In the genomic region with DNA sequence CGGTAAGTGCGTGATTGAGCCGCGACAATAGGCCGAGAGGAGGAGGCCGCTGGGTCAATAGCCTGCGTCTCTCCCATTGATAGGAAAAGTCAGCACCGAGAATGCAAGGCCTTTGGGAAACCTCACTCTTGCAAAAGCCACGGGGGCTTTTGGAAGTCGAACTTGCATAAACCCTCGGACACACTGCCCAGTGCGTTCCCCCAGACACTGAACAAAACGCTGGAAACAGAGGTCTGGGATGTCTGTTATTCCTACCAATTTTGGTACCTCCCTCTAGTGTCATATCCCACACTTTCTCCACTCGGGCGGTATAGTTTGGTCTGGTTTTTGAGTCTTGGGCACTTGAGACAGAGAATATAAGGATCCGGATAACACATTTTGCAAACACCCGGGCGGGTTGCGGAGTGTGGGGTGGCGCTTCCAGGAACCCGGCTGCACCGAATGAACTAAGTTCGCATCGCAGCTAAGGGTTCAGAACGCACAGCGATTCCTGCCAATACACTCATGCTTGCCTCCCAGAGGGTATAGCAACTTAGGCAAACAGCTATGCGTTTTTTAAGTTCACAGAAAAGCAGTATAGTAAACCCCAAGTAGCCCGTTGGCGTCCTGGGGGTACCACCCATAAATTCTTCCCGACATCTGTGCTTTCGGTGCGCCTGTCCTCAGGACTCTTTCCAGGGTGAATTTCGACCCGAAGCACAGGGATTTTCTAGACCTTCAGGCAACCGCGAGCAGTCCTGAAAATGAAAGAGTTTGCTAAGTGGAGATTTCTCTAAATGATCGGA, we compare ENCODE assay signal across 11 mouse cellular contexts.
A peak's percentile ranks its signal among the peaks of the same experiment; 100 is the strongest.
DNase-seq lines count a peak whose midpoint lies in the region; ATAC-seq and TF ChIP-seq lines count a peak whose summit lies in the region.
"Had no signal": no experiment of that assay in that cellular context is flagged by ENCODE, and none has a peak within 500 bp of the region (broad histone marks: within the 10 kb centered on the region; RNA-seq: fewer than 3 reads in every experiment).

No protein-coding gene starts in this region.

- H3K36me3 ChIP-seq in forebrain, embryonic 15.5 days = no peaks in the 10 kb centered on the region
- no peaks in the 10 kb centered on the region for H3K36me3 ChIP-seq in neural tube, embryonic 15.5 days

- WGBS in forebrain, embryonic 15.5 days = 6% methylated on average over 37 of the region's 37 CpGs
- WGBS in neural tube, embryonic 15.5 days = 7% methylated on average over 37 of the region's 37 CpGs

- DNase-seq in layer of hippocampus, adult 2 months (ENCODE audit: low spot score in 2 of 2) = no peak
- no peak for DNase-seq in layer of hippocampus, adult 9-11 months
- DNase-seq in mesoderm, embryonic 11.5 days (ENCODE audit: low read depth, low spot score) = peak; percentile 53
- no peak for DNase-seq in left cerebral cortex, adult 8-10 months (ENCODE audit: low spot score in 2 of 2)
- DNase-seq in adrenal gland, postnatal 10 days = no peak
- DNase-seq: kidney, adult 2 months had no signal

- H3K4me3 ChIP-seq in layer of hippocampus, adult 2 months = peak overlapping the region; percentile 31
- H3K4me3 ChIP-seq in forebrain, embryonic 15.5 days = peak overlapping the region; percentile 37
- peak overlapping the region; percentile 30 for H3K4me3 ChIP-seq in neural tube, embryonic 15.5 days (replicated peaks)
- H3K4me3 ChIP-seq: megakaryocyte, embryonic 14.5 days had no signal

- peaks cover 83% of the 10 kb centered on the region for H3K4me1 ChIP-seq in forebrain, embryonic 15.5 days
- peaks cover 39% of the 10 kb centered on the region for H3K4me1 ChIP-seq in neural tube, embryonic 15.5 days

- peak overlapping the region; percentile 65 for H3K9ac ChIP-seq in forebrain, embryonic 15.5 days (replicated peaks)
- peak overlapping the region; percentile 45; the same call in 1 of the 2 replicates for H3K9ac ChIP-seq in neural tube, embryonic 15.5 days (replicated peaks)
- H3K9ac ChIP-seq: liver, embryonic 14.5 days had no signal

- ATAC-seq in forebrain, embryonic 15.5 days (replicated peaks) = no peak
- ATAC-seq in neural tube, embryonic 15.5 days (ENCODE audit: low FRiP score) = no peak
- ATAC-seq in granulocyte monocyte progenitor cell, adult 5-6 weeks (replicated peaks; ENCODE audit: poor library complexity, severe bottlenecking) = no peak

- no peak for TF ChIP-seq CTCF in layer of hippocampus, adult 2 months (conservative IDR thresholded peaks at IDR 0.05)

- H3K9me3 ChIP-seq in forebrain, embryonic 15.5 days = no peaks in the 10 kb centered on the region
- no peaks in the 10 kb centered on the region for H3K9me3 ChIP-seq in neural tube, embryonic 15.5 days (replicated peaks)
- H3K9me3 ChIP-seq: megakaryocyte, embryonic 14.5 days had no signal

- H3K27me3 ChIP-seq in forebrain, embryonic 15.5 days = no peaks in the 10 kb centered on the region
- peaks cover 21% of the 10 kb centered on the region; the same call in 1 of the 2 replicates for H3K27me3 ChIP-seq in neural tube, embryonic 15.5 days (replicated peaks)

- peak overlapping the region; percentile 66 for H3K4me2 ChIP-seq in forebrain, embryonic 15.5 days (replicated peaks)
- peak overlapping the region; percentile 63 for H3K4me2 ChIP-seq in neural tube, embryonic 15.5 days

- peak overlapping the region; percentile 73 for H3K27ac ChIP-seq in layer of hippocampus, adult 2 months
- H3K27ac ChIP-seq in forebrain, embryonic 15.5 days (replicated peaks) = peak overlapping the region; percentile 99
- H3K27ac ChIP-seq in neural tube, embryonic 15.5 days (replicated peaks) = peak overlapping the region; percentile 80
- H3K27ac ChIP-seq: liver, embryonic 14.5 days had no signal
